Mouse (Mus musculus) ovary, postnatal 36 days (tissue): Measurements from ENCODE around the gene Gid4.
A peak's percentile ranks its signal among the peaks of the same experiment; 100 is the strongest.
"Not testable (repeated sequence)": the region's sequence is repeated elsewhere in the genome, so short reads cannot be mapped to it uniquely, and the experiment has no call there.

Experiments
- DNase-seq: peaks from one replicate; pipeline ENCODE4 v3.0.0; 2022; ENCODE audit warnings: low spot score, mixed read lengths

Gid4 gene

DNA sequence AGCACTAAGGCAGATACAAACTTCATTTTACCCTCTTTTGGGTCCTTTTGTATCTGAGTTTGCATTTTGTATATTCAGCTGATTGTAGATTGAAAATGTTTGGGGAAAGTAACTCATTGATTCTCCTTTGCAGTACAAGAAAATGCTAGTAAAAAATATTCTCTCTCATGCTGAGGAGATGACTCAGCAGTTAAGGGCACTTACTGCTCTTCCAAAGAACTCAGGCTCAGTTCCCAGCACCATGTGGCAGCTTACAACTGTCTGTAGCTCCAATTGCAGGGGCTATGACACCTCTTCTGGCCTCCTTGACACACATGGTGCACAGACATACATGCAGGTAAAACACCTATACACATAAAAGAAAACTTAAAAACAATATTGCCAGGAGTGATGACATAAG, 16.6 kb downstream of the Gid4 start:
- DNase-seq = no peak

DNA sequence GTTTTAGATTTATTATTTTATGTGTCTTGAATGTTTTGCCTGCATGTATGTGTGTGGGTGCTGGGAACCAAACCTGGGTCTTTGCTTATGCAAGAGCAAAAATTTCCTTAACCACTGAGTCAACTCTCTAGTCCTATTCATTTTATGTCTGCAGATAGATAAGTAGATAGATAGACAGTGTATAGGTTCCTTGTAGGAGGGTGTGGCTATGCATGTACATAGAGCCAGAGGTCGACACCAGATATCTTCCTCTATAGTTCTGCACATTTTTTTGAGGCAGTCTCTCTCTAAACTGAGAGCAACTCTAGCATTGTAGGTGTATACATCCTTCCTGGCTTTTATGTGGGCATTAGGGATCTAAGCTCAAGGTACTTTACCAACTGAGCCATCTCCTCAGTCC, 18.2 kb downstream of the Gid4 start:
- no peak for DNase-seq

DNA sequence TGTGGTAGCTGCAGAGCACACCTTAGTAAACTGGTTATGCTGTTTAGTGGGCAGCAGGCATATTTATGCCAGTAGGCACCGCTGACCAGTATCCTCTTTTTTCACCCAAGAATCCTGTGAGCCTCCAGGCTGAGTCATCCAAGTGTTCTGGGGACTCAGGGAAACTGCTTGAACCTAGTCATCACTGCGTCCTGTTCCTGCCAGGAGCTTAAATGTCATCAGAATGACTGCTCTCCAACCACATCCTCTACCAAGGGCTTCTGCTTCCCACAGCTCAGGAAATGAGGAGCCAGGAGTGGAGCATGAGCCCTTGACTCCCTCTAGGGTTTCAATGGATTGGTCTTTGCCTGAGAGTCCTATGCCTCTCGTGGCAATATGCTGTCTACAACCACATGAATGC, 19.7 kb downstream of the Gid4 start:
- no peak for DNase-seq

DNA sequence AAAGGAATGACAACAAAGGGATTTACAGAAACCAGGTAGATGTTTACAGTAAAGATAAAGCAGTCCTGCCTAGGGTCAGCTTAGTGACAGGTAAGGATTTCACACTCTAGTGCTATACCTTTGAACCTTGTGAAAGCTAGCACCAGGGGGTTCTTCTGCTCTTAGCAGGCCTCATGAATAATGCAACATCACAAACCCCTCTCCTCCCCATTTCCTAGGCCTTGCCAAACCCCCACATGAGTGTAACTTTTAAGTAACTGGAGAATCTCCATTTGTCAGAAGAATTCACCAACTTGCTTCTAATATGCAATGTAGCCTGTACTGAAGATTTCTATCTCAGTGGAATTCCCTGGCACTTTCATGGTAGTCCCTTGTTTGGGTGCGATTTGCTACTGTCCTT, 22.7 kb downstream of the Gid4 start:
- DNase-seq = not testable (repeated sequence)

DNA sequence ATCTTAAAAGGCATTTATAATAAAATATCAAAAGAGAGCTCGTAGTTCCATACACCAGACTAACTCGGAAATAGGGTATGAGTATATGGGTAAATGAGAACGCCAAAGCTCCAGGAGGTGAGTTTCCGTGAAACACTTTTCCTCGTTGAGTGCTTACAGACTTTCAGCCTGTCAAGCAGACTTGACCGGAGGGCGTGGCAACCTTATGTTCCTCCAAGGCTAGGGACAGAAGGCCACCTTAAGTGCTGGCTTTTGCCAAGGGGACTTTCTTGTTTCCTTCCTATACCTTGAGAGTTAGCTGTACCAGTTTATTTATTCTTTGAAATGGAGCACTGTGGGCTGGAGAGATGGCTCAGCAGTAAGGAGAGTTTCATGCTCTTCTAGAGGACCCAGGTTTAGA, 23.2 kb downstream of the Gid4 start:
- DNase-seq = no peak

DNA sequence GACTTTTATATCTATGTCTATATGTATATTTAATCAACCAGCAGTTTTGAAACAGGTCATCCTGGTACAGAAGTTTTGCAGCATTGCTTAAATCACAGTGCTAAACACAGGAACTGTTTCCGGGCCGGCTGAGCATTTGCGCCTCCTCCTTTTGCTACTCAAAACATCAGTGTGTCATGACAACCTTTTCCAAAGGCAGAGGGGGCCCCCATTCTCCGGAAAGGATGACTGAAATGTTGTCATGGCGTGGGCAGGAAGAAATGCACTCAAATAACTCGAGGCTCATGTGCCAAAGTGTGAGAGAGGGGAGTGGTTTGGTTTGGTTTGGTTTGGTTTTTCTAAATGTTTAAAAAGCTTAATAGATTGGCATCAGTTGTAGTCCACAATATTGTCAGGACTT, 26.0 kb downstream of the Gid4 start:
- no peak for DNase-seq

DNA sequence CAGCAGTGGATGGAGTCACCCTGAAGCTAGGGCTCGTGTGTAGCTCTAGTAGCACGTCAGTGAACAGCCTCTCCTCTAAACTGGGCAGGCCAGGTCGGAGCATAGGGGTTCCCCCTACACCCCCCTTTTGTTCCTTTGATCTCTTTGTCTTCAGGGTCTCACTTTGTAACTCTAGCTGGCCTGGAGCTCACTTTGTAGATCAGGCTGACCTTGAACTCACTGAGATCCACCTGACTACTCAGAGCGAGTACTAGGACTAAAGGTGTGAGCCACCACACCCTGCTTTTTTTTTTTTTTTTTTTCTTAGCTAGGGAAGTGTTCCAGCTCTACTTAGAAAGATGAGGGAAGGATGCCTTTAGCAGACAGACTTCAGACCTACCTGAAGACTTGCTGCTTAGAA, 27.1 kb downstream of the Gid4 start:
- no peak for DNase-seq

DNA sequence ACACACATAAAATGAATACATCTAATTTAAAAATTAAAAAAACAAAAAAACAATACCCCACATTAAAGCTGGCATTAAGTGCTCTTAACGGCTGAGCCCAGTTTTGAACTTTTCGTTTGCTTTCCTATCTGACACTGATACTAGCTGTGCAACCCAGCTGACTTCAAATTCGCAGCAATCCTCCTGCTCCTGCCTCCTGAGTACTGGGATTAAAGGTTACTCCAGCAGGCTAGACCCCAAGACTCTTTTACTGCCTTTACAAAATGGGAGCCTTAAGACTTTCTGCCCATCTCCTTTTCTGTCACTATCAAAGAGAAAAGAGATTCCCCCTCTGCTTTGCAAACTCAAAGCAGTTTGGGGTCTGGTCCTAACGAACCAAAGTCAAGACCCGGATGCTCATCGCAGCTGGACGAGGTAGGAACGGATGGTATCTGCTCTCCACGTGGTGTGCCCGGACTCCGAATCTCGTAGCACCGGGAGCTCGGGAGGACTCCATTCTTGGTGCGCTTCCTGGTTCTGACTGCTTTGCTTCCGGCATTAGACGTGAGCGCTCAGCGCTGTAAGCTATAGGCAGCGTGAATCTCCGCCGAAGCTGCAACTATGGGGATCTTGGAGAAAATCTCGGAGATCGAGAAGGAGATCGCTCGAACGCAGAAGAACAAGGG, 37.3 kb downstream of the Gid4 start, which contains the start of gene Drg2:
Gene Drg2, plus strand, starts transcription at position 512 of the 665 bp plus-strand sequence.
- peak; percentile 86 for DNase-seq

DNA sequence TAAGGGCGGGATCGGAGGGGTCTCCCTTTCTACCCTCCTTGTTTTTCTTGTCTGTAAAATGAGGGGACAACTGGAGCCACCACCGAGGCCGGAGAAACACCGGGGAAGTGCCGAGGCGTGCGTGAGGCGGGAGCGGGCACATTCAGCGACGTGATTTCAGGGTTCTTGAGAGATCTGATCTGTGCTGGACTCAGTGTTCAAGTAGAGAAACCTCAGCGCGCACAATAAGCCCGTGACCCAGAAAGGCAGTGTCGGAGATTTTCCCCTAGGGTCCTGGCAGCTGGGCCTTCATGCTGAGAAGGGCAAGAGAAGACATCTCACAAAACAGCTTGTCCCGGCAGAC, 37.8 kb downstream of the Gid4 start:
- DNase-seq = peak; percentile 12

DNA sequence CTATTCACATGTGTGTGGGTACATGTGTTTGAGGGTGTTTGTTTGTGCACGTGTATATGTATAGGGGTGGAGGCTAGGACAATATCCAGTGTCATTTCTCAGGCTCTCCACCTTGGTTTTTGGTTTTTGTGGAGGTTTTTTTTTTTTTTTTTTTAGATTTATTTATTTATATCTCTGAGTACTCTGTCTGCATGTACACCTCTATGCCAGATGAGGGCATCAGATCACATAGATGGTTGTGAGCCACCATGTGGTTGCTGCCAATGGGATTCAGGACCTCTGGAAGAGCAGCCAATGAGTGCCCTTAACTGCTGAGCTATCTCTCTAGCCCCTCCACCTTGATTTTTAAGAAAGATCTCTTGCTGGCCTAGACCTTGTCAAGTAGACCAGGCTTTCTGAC, 41.0 kb downstream of the Gid4 start:
- DNase-seq = no peak

DNA sequence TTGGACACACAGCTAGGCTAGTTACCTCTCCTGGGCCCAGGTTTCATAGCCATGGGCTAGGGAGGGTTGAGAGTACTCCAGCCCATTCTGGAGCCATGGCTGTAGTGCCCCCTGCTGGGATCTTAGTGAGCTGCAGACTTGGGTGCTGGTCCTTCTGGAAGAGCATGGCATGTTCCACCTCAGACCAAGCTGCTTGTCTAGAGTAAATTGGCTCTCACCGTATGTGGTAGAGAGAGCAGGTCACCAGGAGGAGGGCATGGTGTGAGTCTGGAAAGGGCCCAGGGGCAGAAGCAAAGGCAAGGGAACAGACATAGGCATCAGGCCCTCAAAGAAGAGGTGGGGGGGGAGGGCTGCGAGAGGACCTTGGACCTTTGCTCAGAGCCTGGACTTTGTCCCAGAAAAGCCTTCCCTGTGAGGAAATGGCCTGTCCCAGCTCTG, 49.0 kb downstream of the Gid4 start:
- peak; percentile 44 for DNase-seq

DNA sequence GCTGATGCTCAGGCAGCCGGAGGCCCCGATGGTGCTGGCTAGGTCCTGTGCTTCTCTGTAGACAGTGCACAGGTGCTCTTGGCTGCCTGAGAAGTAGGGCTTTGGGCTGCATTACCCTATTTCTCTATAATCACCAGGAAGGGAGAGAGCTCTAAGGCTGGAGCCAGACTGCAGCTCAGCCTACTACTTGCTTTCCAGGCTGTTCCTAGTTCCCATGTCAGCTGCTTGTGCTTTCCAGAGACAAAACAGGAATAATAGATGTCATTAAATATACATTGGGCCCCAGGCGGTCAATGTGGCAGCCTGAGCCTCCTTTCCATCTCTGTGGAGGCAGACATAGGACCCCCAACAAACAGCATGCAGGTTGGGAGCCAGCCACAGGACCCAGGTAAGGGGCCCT, 52.1 kb downstream of the Gid4 start, which contains the start of gene Myo15:
Gene Myo15, plus strand, starts transcription at position 301 of the 400 bp plus-strand sequence.
- no peak for DNase-seq

DNA sequence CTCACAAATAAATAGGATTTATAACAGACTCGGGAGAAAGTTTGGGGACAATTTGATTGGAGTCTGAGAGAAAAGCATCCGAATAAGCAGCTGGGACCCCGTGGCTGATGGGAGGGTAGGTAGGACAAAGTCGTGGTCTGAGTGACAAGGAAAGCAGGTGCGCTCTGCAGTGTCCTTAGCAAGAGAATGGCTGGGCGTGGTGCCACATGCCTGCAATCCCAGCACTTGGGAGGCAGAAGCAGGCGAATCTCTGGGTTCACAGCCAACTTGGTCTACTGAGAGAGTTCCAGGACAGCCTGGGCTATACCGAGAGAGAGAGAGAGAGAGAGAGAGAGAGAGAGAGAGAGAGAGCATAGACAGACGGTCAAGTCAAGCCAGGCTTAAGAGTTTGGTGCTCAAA, 53.8 kb downstream of the Gid4 start:
- DNase-seq = no peak

DNA sequence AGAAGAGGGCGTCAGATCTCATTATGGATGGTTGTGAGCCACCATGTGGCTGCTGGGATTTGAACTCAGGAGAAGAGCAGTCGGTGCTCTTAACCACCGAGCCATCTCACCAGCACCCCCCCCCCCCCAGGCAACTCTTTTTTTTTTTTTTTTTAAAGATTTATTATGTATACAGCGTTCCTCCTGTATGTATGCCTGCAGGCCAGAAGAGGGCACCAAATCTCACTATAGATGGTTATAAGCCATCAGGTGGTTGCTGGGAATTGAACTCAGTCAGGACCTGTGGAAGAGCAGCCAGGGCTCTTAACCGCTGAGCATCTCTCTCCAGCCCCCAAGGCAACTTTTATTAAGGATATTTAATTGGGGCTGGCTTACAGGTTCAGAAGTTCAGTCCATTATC, 57.6 kb downstream of the Gid4 start:
- DNase-seq = no peak

DNA sequence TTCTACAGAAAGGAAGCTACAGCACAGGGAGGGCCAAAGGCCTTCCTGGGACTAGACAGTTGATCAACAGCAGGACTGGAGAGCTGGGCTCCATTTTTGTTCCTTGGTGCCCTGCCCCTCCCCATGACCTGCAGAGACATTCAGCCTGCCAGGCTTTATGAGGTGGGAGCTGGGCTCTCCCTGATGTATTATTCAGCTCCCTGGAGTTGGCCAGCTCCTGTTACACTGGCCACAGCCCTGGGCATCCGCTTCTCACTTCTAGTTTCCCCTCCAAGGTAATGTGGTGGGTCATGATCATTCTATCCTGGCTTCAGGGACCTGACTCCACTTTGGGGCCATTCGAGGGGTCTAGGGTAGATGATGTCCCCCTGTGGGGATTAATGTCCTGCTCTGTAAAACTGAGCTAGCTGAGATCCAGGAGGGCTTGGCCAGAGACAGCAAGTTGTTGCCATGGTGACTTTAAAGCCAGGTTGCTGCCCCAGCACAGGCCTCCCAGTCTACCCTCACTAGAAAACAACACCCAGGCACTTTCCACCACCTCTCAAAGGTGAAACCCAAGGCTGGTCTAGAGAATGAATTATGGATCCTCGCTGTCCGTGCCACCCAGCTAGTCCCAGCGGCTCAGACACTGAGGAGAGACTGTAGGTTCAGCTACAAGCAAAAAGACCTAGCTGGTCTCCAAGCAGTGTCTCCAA, 58.9 kb downstream of the Gid4 start:
- no peak for DNase-seq

DNA sequence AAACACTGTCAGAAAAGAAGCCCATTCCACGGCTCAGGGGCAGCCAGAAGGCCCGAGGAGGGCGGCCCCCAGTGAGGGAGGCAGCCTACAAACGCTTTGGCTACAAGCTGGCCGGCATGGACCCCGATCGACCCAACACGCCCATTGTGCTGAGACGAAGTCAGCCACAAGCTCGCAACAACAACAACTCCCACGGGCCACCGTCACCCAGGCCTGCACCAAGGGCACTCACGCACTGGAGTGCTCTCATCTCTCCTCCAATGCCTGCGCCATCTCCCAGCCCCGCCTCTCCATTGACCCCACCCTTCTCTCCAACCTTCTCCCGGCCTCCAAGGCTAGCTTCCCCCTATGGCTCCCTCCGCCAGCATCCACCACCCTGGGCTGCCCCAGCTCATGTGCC, 61.2 kb downstream of the Gid4 start:
- DNase-seq = peak; percentile 49

DNA sequence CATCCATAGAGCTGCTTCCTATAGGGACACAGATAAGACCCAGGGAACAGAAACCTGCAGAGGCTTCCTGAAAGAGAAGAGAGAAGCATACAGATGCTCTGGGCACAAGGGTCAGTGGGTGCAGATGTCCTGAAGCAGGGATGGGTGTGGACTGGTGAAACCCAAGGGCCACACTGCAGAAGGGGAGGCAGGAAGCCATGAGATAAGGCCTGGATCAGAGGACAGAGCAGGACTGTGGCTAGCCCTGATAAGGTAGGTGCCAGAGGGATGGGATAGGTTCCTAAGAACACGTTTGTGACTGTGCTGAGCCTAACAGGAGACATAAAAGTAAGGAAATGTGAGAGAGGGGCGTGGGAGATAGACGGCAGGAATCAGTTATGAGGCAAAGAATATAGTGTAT, 69.3 kb downstream of the Gid4 start:
- no peak for DNase-seq

DNA sequence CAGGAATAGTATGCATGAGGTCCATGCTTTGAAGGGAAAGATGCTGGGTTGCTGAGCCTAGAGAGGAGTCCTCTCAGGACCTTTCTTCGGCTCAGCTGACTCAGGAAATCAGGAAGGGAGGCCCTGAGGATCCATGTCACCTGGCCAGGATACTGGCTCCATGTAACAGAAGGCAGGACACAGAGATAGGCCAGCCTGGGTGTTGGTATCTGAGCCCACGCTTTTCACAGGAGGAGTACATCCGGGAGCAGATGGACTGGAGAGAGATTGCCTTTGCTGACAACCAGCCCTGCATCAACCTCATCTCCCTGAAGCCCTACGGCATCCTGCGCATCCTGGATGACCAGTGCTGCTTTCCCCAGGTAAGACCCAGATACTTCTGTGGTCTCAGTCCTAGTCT, 75.8 kb downstream of the Gid4 start:
- no peak for DNase-seq

DNA sequence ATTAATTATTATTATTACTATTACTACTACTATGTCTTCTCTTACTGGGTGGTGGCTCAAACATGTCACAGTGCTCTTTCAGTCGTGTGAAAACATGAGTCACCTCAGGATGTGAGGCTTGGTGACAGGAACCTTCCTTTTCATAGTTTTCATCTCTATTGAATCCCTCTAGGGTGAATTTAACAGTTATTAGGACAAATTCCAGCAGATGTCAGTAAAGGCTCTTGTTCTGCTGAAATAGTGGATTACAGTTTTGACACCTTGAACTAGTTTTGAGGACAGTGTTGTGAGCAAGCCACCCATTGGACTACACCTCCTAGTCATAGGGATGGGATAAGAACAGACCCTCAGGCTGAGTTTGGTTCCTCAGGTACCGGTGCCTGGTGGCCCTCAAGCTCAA, 78.7 kb downstream of the Gid4 start:
- no peak for DNase-seq
